Mouse (Mus musculus) E14TG2a.4 (cell line): ENCODE data around the gene Rxrb.

Experiments
- H3K27me3 ChIP-seq: 2 replicates; pipeline ENCODE4 v1.6.1; 2014; ENCODE audit warnings: low read length, control low read depth; ENCODE audit not compliant: insufficient read depth
- H3K36me3 ChIP-seq: 2 replicates; pipeline ENCODE4 v1.6.1; 2014; ENCODE audit warnings: low read length, control low read depth; ENCODE audit not compliant: insufficient read depth
- H3K4me1 ChIP-seq: replicated peaks from 2 replicates; pipeline ENCODE4 v1.6.1; 2014; ENCODE audit warnings: low read depth, low read length, control low read depth
- H3K4me3 ChIP-seq: replicated peaks from 2 replicates; pipeline ENCODE4 v1.5.1; 2014; ENCODE audit warnings: mild to moderate bottlenecking, low read length
- H3K9me3 ChIP-seq: 2 replicates; pipeline ENCODE4 v1.6.1; 2014; ENCODE audit warnings: low read length, control low read depth
- CTCF ChIP-seq: conservative IDR thresholded peaks from 2 replicates; pipeline ENCODE4 v1.5.1; 2014; ENCODE audit warnings: low read length
- NANOG ChIP-seq: IDR thresholded peaks from 2 replicates; pipeline ENCODE4 v1.6.1; 2014; ENCODE audit warnings: borderline replicate concordance, low read length, mixed read lengths
- POU5F1 ChIP-seq: IDR thresholded peaks from 2 replicates; pipeline ENCODE4 v1.6.1; 2014; ENCODE audit warnings: low read length, borderline replicate concordance

The Rxrb gene

GRCm38 (mm10) chr17:34035517-34035916 lies 3.9 kb downstream of the Rxrb start:
- peaks cover 68% of the 10 kb centered on the region for H3K4me1 ChIP-seq
- H3K27me3 ChIP-seq = peaks cover 17% of the 10 kb centered on the region
- no peak for TF ChIP-seq POU5F1
- TF ChIP-seq NANOG = no peak
- no peak for TF ChIP-seq CTCF
- no peak overlapping the region for H3K4me3 ChIP-seq
- H3K9me3 ChIP-seq = no peaks in the 10 kb centered on the region
- H3K36me3 ChIP-seq = peaks cover 59% of the 10 kb centered on the region

GRCm38 (mm10) chr17:34036647-34037046 lies 5.0 kb downstream of the Rxrb start:
- H3K9me3 ChIP-seq = no peaks in the 10 kb centered on the region
- peaks cover 29% of the 10 kb centered on the region for H3K27me3 ChIP-seq
- peaks cover 73% of the 10 kb centered on the region for H3K4me1 ChIP-seq
- H3K4me3 ChIP-seq = no peak overlapping the region
- H3K36me3 ChIP-seq = peaks cover 56% of the 10 kb centered on the region
- no peak for TF ChIP-seq CTCF
- no peak for TF ChIP-seq POU5F1
- no peak for TF ChIP-seq NANOG

- TF ChIP-seq CTCF (no peak), NANOG (no peak), POU5F1 (no peak)
- H3K27me3 ChIP-seq = peaks cover 35% of the 10 kb centered on the region
- no peaks in the 10 kb centered on the region for H3K9me3 ChIP-seq
- H3K4me1 ChIP-seq = peaks cover 79% of the 10 kb centered on the region
- H3K36me3 ChIP-seq = peaks cover 56% of the 10 kb centered on the region
- no peak overlapping the region for H3K4me3 ChIP-seq
Observed at GRCm38 (mm10) chr17:34037241-34037640, 5.6 kb downstream of the Rxrb start.

GRCm38 (mm10) chr17:34038440-34038839 lies 6.8 kb downstream of the Rxrb start:
- Histone ChIP-seq H3K36me3 (peaks cover 49% of the 10 kb centered on the region), H3K4me3 (peak overlapping the region; percentile 61), H3K27me3 (peaks cover 46% of the 10 kb centered on the region), H3K4me1 (peaks cover 73% of the 10 kb centered on the region), H3K9me3 (no peaks in the 10 kb centered on the region)
- TF ChIP-seq NANOG (no peak), POU5F1 (no peak), CTCF (no peak)

- no peaks in the 10 kb centered on the region for H3K9me3 ChIP-seq
- peaks cover 67% of the 10 kb centered on the region for H3K4me1 ChIP-seq
- TF ChIP-seq CTCF (no peak), NANOG (no peak), POU5F1 (no peak)
- peaks cover 44% of the 10 kb centered on the region for H3K36me3 ChIP-seq
- peaks cover 51% of the 10 kb centered on the region for H3K27me3 ChIP-seq
- H3K4me3 ChIP-seq = peak within 1 kb of the TSS; percentile 61
Observed at GRCm38 (mm10) chr17:34038878-34039561, 7.4 kb downstream of the Rxrb start, which contains the start of gene Col11a2. Gene Col11a2 (plus strand): TSS chr17:34039437.

- peaks cover 61% of the 10 kb centered on the region for H3K4me1 ChIP-seq
- peaks cover 59% of the 10 kb centered on the region for H3K27me3 ChIP-seq
- peaks cover 36% of the 10 kb centered on the region for H3K36me3 ChIP-seq
- TF ChIP-seq NANOG = no peak
- TF ChIP-seq POU5F1 = no peak
- no peak for TF ChIP-seq CTCF
- H3K9me3 ChIP-seq = no peaks in the 10 kb centered on the region
- H3K4me3 ChIP-seq = peak overlapping the region; percentile 61
Observed at GRCm38 (mm10) chr17:34039562-34040450, 8.2 kb downstream of the Rxrb start.

- peaks cover 57% of the 10 kb centered on the region for H3K27me3 ChIP-seq
- no peak overlapping the region for H3K4me3 ChIP-seq
- no peaks in the 10 kb centered on the region for H3K36me3 ChIP-seq
- TF ChIP-seq CTCF = no peak
- TF ChIP-seq POU5F1 = no peak
- H3K4me1 ChIP-seq = peaks cover 17% of the 10 kb centered on the region
- H3K9me3 ChIP-seq = peaks cover 13% of the 10 kb centered on the region
Observed at GRCm38 (mm10) chr17:34045941-34046340, 14.3 kb downstream of the Rxrb start.

GRCm38 (mm10) chr17:34047404-34048050 lies 15.9 kb downstream of the Rxrb start:
- Histone ChIP-seq H3K9me3 (peaks cover 13% of the 10 kb centered on the region), H3K27me3 (peaks cover 56% of the 10 kb centered on the region), H3K36me3 (no peaks in the 10 kb centered on the region), H3K4me3 (no peak overlapping the region), H3K4me1 (peaks cover 10% of the 10 kb centered on the region)
- TF ChIP-seq POU5F1 (no peak), CTCF (no peak)
